Mouse (Mus musculus) R1 (cell line): ENCODE measurements at regions not wholly inside any gene's neighbourhood (a gene's known extent, or its start where the extent isn't known, plus 50 kb on each side); places are given as distances from the start of the nearest gene placed in this dataset.

ENCODE experiments used
- DNase-seq: peaks from one replicate; pipeline ENCODE4 v3.0.0-alpha.2; 2018; ENCODE audit warnings: low read depth, low spot score

- DNase-seq, result no peak
Measured at GRCm38 (mm10) chr10:56770629-56771028, 393.5 kb downstream of the Gja1 start.

- DNase-seq, result no peak
Measured at GRCm38 (mm10) chr10:56782265-56782664, 405.1 kb downstream of the Gja1 start.

- DNase-seq, result no peak
Measured at GRCm38 (mm10) chr10:56783941-56784340, 406.8 kb downstream of the Gja1 start.

- no peak for DNase-seq
Measured at GRCm38 (mm10) chr10:56788081-56788480, 411.0 kb downstream of the Gja1 start.

- no peak for DNase-seq
Measured at GRCm38 (mm10) chr10:56793074-56793473, 415.9 kb downstream of the Gja1 start.

GRCm38 (mm10) chr10:56795396-56795795 is 418.3 kb downstream of the Gja1 start:
- peak; percentile 59 for DNase-seq

GRCm38 (mm10) chr10:56799307-56799706 is 422.2 kb downstream of the Gja1 start:
- DNase-seq, result no peak

- no peak for DNase-seq
Measured at GRCm38 (mm10) chr10:56799745-56800144, 422.6 kb downstream of the Gja1 start.

GRCm38 (mm10) chr10:56809006-56809405 is 431.9 kb downstream of the Gja1 start:
- no peak for DNase-seq

GRCm38 (mm10) chr10:56822158-56822557 is 445.0 kb downstream of the Gja1 start:
- no peak for DNase-seq

- no peak for DNase-seq
Measured at GRCm38 (mm10) chr10:56831331-56831730, 454.2 kb downstream of the Gja1 start.

- DNase-seq, result no peak
Measured at GRCm38 (mm10) chr10:56831966-56832365, 454.8 kb downstream of the Gja1 start.

- no peak for DNase-seq
Measured at GRCm38 (mm10) chr10:56836130-56836529, 459.0 kb downstream of the Gja1 start.

GRCm38 (mm10) chr10:56839006-56839495 is 461.9 kb downstream of the Gja1 start:
- DNase-seq, result no peak

- DNase-seq, result no peak
Measured at GRCm38 (mm10) chr10:56839545-56839944, 462.4 kb downstream of the Gja1 start.

- DNase-seq, result peak; percentile 63
Measured at GRCm38 (mm10) chr10:56840732-56841131, 463.6 kb downstream of the Gja1 start.

GRCm38 (mm10) chr10:56841486-56841885 is 464.4 kb downstream of the Gja1 start:
- DNase-seq, result no peak

GRCm38 (mm10) chr10:56841973-56842372 is 464.8 kb downstream of the Gja1 start:
- DNase-seq, result no peak

GRCm38 (mm10) chr10:56852484-56852883 is 475.4 kb downstream of the Gja1 start:
- DNase-seq, result no peak

- DNase-seq, result no peak
Measured at GRCm38 (mm10) chr10:56856186-56856585, 479.1 kb downstream of the Gja1 start.

GRCm38 (mm10) chr10:56879744-56880143 is 502.6 kb downstream of the Gja1 start:
- DNase-seq, result no peak

GRCm38 (mm10) chr10:56880154-56880591 is 503.0 kb downstream of the Gja1 start:
- no peak for DNase-seq

GRCm38 (mm10) chr10:56884456-56885410 is 507.6 kb downstream of the Gja1 start:
- peak; percentile 7 for DNase-seq
